Mouse (Mus musculus) spleen, adult 2 months (tissue): Measurements from ENCODE around the gene Dhdds. TPM values are rescaled to one million over a fixed set of nuclear protein-coding genes. Genes with fewer than 3 reads are reported as not detected.

Experiments
- DNase-seq, 2 experiments: peaks; one replicate each; pipeline versions ENCODE4 v3.0.0 to v3.0.0-alpha.2; 2012 to 2021; ENCODE audit warnings: low spot score in 2 of 2, low read depth in 1 of 2
- H3K27ac ChIP-seq: fragments of 200-500 bp; 2 replicates; pipeline ENCODE4 v1.5.1; 2012; ENCODE audit warnings: low read length, inconsistent platforms; ENCODE audit not compliant: insufficient read depth
- H3K27me3 ChIP-seq: fragments of 200-500 bp; 2 replicates; pipeline ENCODE4 v1.6.1; 2012; ENCODE audit warnings: mild to moderate bottlenecking, moderate library complexity, low read length, inconsistent platforms; ENCODE audit not compliant: control insufficient read depth, insufficient read depth
- H3K36me3 ChIP-seq: fragments of 200-500 bp; 2 replicates; pipeline ENCODE4 v1.6.1; 2012; ENCODE audit warnings: mild to moderate bottlenecking, low read length, inconsistent platforms; ENCODE audit not compliant: control insufficient read depth, insufficient read depth
- H3K4me1 ChIP-seq: fragments of 200-500 bp; 2 replicates; pipeline ENCODE4 v1.6.1; 2011; ENCODE audit warnings: inconsistent platforms; ENCODE audit not compliant: control insufficient read depth, insufficient read depth, insufficient read length
- H3K4me3 ChIP-seq: fragments of 200-500 bp; 2 replicates; pipeline ENCODE4 v1.5.1; 2011; ENCODE audit warnings: mild to moderate bottlenecking, inconsistent platforms; ENCODE audit not compliant: insufficient read depth, insufficient read length; ENCODE audit errors: extremely low read depth
- CTCF ChIP-seq: fragments of 200-500 bp; IDR thresholded peaks from 2 replicates; pipeline ENCODE4 v1.5.1; 2011; ENCODE audit warnings: mild to moderate bottlenecking, inconsistent platforms; ENCODE audit not compliant: insufficient read depth, insufficient read length, insufficient replicate concordance; ENCODE audit errors: extremely low read depth
- POLR2A ChIP-seq: fragments of 200-500 bp; IDR thresholded peaks from 2 replicates; pipeline ENCODE4 v1.6.1; 2011; ENCODE audit warnings: low read depth, low read length, inconsistent platforms
- WGBS: fragments of 180-500 bp; shearing (Covaris S2); methylation state at CpG from one replicate; pipeline ENCODE4 v1.1.7; 2018; 5-methylcytosine and 5-hydroxymethylcytosine counted together
- polyA plus RNA-seq: library from polyadenylated mRNA; depleted of rRNA; stranded (reverse); fragments of >200 nt; gene quantifications from 2 replicates; pipeline ENCODE4 v1.2.3, GENCODE M21; 2012

Dhdds gene
- polyA plus RNA-seq, 1 experiment: 13.0 TPM

DNA sequence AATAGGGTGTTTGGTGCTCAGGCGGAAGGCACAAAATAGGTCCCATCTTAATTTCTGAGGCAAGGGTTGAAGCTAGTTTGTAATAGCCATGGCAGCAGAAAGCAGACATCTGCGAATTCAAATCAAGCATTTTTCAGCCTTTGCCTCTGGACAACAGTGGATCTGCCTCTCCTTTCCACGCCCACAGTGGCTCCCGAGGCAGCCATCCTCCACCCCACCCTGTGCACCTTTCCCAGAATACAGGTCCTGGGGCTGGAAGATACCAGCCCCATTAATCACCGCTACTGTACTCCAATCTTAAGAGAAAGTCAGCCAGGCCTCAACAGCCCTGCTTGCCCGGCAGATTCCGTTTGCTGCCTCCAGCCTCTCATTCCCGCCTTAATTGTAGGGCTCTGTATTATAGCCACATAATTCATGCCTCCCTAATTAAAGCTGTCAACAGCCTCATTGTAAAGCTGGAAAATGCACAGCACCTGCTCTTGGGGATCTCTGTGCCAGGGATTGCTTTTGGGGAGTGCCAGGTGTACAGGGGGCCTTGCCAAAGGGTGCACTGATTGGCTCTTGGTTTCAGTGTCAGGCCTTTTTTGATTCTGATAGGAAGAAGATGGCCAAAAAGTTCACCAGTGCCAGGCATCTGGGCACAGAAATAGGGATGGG, 31.5 kb downstream of the Dhdds start:
- no peaks in the 10 kb centered on the region for H3K27me3 ChIP-seq
- no peak for TF ChIP-seq CTCF
- TF ChIP-seq POLR2A: no peak
- no peak overlapping the region for H3K4me3 ChIP-seq
- peaks cover 10% of the 10 kb centered on the region for H3K36me3 ChIP-seq
- H3K27ac ChIP-seq: no peak overlapping the region
- WGBS: 90% methylated on average over 8 of the region's 8 CpGs
- DNase-seq: no peak
- H3K4me1 ChIP-seq: peaks cover 7% of the 10 kb centered on the region; the same call in 1 of the 2 replicates

DNA sequence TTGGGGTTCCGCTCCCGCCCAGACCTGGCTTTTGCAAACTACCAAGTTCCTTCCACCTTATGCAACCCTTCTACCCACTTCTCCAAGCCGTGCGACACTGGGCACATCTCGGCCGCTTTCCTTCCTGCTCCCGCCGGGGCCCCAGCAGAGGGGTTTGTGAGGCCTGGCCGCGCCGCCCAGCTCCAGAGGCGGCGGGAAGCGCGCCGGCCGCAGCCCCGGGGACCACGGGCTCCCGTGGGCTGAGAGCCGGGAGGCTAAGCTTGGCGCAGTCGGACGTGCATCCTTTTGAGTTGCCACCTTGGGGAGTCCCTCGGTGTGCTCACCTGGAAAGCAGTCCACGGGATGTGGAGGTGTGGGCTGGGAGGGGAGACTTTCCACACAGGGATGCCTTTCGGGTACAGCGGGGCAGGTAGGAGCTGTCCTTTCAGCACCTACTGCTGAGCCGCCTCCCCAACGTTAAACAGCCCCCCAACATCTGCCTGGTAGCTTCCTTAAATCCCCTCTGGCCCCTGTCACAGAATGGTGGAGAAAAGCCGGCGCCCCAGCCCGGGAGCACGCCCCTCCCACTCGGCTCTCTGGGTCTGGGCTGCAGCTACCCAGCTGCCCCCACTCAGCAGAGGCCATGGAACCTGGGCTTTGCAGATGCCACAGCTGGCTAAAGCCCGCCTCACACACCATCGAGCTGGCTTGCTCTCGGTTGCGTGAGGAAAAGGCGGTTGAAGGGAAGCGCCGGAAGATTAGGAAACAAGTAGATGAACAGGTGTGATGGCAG, 32.4 kb downstream of the Dhdds start, which contains the start of gene Hmgn2:
Hmgn2 (minus strand) TSS at position 501 of the 772 bp plus-strand sequence.
- Histone ChIP-seq H3K27me3 (no peaks in the 10 kb centered on the region), H3K27ac (peak within 1 kb of the TSS; percentile 95), H3K4me3 (peak within 1 kb of the TSS; percentile 94), H3K4me1 (peaks cover 7% of the 10 kb centered on the region; the same call in 1 of the 2 replicates), H3K36me3 (peaks cover 14% of the 10 kb centered on the region)
- peak; percentile 12 to 33 for DNase-seq
- no peak for TF ChIP-seq POLR2A
- TF ChIP-seq CTCF: no peak
- WGBS: under 1% methylated on average over 42 of the region's 42 CpGs

DNA sequence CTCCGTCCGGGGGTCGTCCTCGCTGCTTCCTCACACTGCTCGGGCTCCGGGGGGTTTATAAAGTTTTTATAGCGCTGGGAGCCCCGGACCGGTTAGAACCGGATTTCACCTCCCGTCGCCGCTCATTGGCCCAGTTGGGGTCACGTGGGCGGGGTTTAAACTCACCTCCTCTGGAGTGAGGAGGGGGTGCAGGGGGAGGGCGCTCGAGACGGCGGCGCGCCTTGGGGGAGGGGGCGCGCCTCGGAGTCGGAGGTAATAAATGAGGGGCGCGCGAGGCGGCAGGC, 32.9 kb downstream of the Dhdds start:
- H3K27me3 ChIP-seq: no peaks in the 10 kb centered on the region
- H3K27ac ChIP-seq: peak overlapping the region; percentile 95
- peaks cover 7% of the 10 kb centered on the region; the same call in 1 of the 2 replicates for H3K4me1 ChIP-seq
- peak overlapping the region; percentile 94 for H3K4me3 ChIP-seq
- peaks cover 14% of the 10 kb centered on the region for H3K36me3 ChIP-seq
- peak; percentile 71 to 85 for DNase-seq
- TF ChIP-seq CTCF: no peak
- no peak for TF ChIP-seq POLR2A
- 1% methylated on average over 29 of the region's 29 CpGs for WGBS

DNA sequence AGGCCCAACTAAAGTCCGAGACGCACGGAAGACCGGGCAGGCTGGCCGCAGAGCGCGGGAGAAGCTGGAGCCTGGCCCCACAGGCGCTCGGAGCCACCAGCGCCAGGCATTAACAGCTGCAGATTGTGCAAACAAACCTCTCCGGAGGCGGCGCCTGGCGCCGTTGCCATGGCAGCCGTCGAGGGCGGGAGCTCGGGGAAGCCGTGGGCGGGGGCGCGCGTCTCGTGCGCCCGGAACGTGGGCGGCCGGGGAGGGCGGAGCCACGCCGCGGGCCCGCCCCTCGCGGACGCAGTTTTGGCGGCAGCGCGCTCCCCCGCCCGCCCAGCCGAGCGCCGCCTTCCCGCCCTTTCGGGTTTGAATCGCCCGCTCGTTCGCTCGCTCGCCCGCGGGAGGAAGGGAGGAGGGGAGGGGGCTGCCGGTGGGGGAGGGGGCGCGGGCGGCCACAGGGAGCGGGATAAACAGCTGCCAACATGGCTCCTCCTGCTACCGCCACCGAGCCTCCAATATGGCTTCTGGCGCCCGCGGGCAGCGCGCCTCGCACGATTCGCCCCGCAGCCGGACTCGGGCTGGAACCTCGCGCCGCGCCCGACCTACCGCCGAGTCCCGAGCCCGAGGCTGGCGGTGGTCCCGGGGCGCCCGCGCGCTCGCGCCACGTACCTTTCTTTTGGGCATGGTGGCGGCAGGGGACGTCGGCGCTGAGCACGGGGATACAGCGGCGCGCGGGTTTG, 33.4 kb downstream of the Dhdds start:
- no peaks in the 10 kb centered on the region for H3K27me3 ChIP-seq
- WGBS: under 1% methylated on average over 101 of the region's 101 CpGs
- H3K4me3 ChIP-seq: peak overlapping the region; percentile 94
- TF ChIP-seq CTCF (no peak), POLR2A (no peak; the same call in 1 of the 2 replicates)
- peak overlapping the region; percentile 95 for H3K27ac ChIP-seq
- peaks cover 7% of the 10 kb centered on the region; the same call in 1 of the 2 replicates for H3K4me1 ChIP-seq
- H3K36me3 ChIP-seq: peaks cover 14% of the 10 kb centered on the region
- peak; percentile 88 to 97 for DNase-seq

DNA sequence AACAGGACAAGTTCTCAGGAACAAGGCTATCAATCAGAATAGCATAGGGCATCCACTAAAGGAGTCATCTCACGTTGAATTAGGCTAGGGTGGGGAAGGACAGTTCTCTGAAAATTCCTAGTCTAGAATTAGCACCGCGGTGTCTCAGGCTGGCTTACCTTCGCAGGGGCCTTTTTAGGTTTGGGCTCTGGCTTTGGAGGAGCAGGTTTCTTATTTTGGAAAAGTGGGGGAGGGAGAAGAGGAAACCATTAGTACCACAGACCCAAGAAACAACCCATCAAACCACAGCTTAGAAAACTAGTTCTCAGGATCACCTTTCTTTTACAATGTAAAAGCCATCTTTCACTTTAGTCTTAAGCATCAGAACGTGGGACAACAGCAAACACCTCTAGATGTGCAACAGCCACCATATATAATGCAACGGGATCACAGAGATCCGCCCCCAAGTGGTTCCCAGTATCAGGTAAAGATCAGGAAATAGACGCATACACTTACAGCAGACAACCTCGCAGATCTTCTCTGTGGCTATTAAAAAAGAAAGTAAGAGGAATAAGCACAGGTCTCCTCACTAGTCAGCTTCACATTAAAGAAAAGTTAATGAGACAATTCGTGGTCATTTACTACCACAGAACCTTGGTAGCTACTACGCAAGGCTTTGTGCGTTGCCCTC, 34.3 kb downstream of the Dhdds start:
- H3K27me3 ChIP-seq: no peaks in the 10 kb centered on the region
- H3K36me3 ChIP-seq: peaks cover 13% of the 10 kb centered on the region
- DNase-seq: no peak
- no peak overlapping the region; the same call in 1 of the 2 replicates for H3K27ac ChIP-seq
- H3K4me3 ChIP-seq: peak overlapping the region; percentile 63
- peaks cover 7% of the 10 kb centered on the region; the same call in 1 of the 2 replicates for H3K4me1 ChIP-seq
- 31% methylated on average over 12 of the region's 12 CpGs for WGBS
- no peak for TF ChIP-seq CTCF
- TF ChIP-seq POLR2A: no peak

DNA sequence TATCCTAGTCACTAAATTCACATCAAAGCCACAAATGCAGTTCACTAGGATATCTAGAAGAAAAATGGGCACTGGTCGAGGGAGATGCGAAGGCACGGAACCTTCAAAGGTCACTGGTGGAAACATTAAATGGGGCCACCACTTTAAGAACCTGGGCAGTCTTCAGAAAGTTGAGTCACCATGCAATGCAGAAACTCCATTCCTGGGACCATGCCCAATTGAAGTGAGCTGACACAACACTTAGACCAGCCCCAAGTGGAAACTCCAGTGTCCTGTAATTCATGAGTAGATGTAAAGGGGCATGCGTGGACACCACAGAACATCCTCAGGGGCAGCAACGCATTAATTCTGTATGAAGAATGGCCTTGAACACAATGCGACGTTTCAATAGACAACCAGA, 38.2 kb downstream of the Dhdds start:
- DNase-seq: no peak
- no peak overlapping the region for H3K27ac ChIP-seq
- H3K27me3 ChIP-seq: no peaks in the 10 kb centered on the region
- TF ChIP-seq POLR2A (no peak), CTCF (no peak)
- whole genome bisulfite sequencing: 96% methylated on average over 7 of the region's 7 CpGs
- H3K4me1 ChIP-seq: 0 out of 2 replicates have a peak, but pooled peaks cover 3% of the 10 kb centered on the region
- H3K4me3 ChIP-seq: no peak overlapping the region
- H3K36me3 ChIP-seq: peaks cover 13% of the 10 kb centered on the region
